Mouse (Mus musculus) forelimb bud, embryonic 11.5 days (tissue): Measurements from ENCODE around the gene Dnajc7.
"Not testable (repeated sequence)": the region's sequence is repeated elsewhere in the genome, so short reads cannot be mapped to it uniquely, and the experiment has no call there.

Experiments
- DNase-seq: peaks from one replicate; pipeline ENCODE4 v3.0.0-alpha.2; 2012; ENCODE audit warnings: low read depth, low spot score

Gene Dnajc7

GRCm38 (mm10) chr11:100616836-100617235, 3.1 kb downstream of the Dnajc7 start:
- not testable (repeated sequence) for DNase-seq

- DNase-seq = no peak
These were observed 3.6 kb downstream of the Dnajc7 start for GRCm38 (mm10) chr11:100616332-100616731.

- peak; percentile 18 for DNase-seq
These were observed 6.7 kb downstream of the Dnajc7 start for GRCm38 (mm10) chr11:100613241-100613640.

- DNase-seq = no peak
These were observed 8.3 kb downstream of the Dnajc7 start for GRCm38 (mm10) chr11:100611627-100612026.

GRCm38 (mm10) chr11:100609997-100610680, 9.8 kb downstream of the Dnajc7 start:
- DNase-seq = no peak

- DNase-seq = no peak
These were observed 10.5 kb downstream of the Dnajc7 start for GRCm38 (mm10) chr11:100609355-100609996.

- DNase-seq = no peak
These were observed 11.2 kb downstream of the Dnajc7 start for GRCm38 (mm10) chr11:100608796-100609195.

GRCm38 (mm10) chr11:100607121-100607520, 12.8 kb downstream of the Dnajc7 start:
- no peak for DNase-seq

- DNase-seq = no peak
These were observed 14.5 kb downstream of the Dnajc7 start for GRCm38 (mm10) chr11:100605451-100605850.

- DNase-seq = no peak
These were observed 15.5 kb downstream of the Dnajc7 start for GRCm38 (mm10) chr11:100604321-100605005.

GRCm38 (mm10) chr11:100603813-100604212, 16.2 kb downstream of the Dnajc7 start:
- DNase-seq = no peak

- DNase-seq = no peak
These were observed 16.8 kb downstream of the Dnajc7 start for GRCm38 (mm10) chr11:100603155-100603554.

GRCm38 (mm10) chr11:100601372-100601771, 18.6 kb downstream of the Dnajc7 start:
- no peak for DNase-seq

GRCm38 (mm10) chr11:100598074-100598473, 21.9 kb downstream of the Dnajc7 start:
- DNase-seq = no peak

- no peak for DNase-seq
These were observed 24.4 kb downstream of the Dnajc7 start for GRCm38 (mm10) chr11:100595533-100595932.

GRCm38 (mm10) chr11:100594608-100595007, 25.4 kb downstream of the Dnajc7 start:
- no peak for DNase-seq

- DNase-seq = no peak
These were observed 27.5 kb downstream of the Dnajc7 start for GRCm38 (mm10) chr11:100592346-100593046.

- no peak for DNase-seq
These were observed 31.5 kb downstream of the Dnajc7 start for GRCm38 (mm10) chr11:100588462-100588861.

GRCm38 (mm10) chr11:100585148-100585547, 34.8 kb downstream of the Dnajc7 start:
- no peak for DNase-seq

- DNase-seq = no peak
These were observed 35.4 kb downstream of the Dnajc7 start for GRCm38 (mm10) chr11:100584561-100584961.

GRCm38 (mm10) chr11:100582836-100583235, 37.1 kb downstream of the Dnajc7 start:
- DNase-seq = no peak

GRCm38 (mm10) chr11:100582413-100582812, 37.6 kb downstream of the Dnajc7 start:
- DNase-seq = not testable (repeated sequence)
